Mouse (Mus musculus) testis, adult 2 months (tissue): ENCODE measurements around the gene Gstm7.

ENCODE experiments used
- CTCF ChIP-seq: fragments of 200-500 bp; IDR thresholded peaks from 2 replicates; pipeline ENCODE4 v1.5.1; 2012; ENCODE audit warnings: low read depth, mild to moderate bottlenecking, inconsistent platforms, low read length, moderate library complexity; ENCODE audit not compliant: control insufficient read depth, insufficient read depth, insufficient replicate concordance
- POLR2A ChIP-seq: fragments of 200-500 bp; IDR thresholded peaks from 2 replicates; pipeline ENCODE4 v1.6.1; 2012; ENCODE audit warnings: low read depth, mild to moderate bottlenecking, inconsistent platforms, low read length, moderate library complexity; ENCODE audit not compliant: control insufficient read depth

DNA sequence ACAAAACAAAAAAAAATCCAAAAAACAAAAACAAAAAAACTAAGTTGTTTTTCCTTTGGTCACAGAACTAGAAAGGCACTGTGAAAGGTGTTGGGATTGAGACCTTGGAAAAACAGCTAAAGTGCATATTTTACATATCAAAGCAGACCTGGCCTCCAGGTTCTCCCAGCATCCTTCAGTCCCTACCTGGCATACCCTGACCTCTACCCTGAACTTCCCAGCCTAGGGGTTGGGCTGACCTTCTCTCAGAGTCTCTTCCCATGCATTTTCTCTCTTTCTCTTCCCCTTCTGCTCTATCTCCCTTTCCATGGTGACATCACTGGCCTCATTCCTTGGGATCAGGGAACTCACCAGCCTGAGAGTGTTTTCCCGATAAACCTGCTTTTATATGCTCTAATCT lies 34.0 kb upstream of the Gstm7 start:
- no peak for TF ChIP-seq POLR2A
- no peak for TF ChIP-seq CTCF
